Mouse (Mus musculus) cerebellum, postnatal 25 days (tissue): ENCODE results near the gene Hfe.

ENCODE experiments used
- DNase-seq, 2 experiments: peaks; one replicate each; pipeline ENCODE4 v3.0.0; 2021; ENCODE audit warnings: mixed read lengths in 2 of 2

Hfe gene

DNA sequence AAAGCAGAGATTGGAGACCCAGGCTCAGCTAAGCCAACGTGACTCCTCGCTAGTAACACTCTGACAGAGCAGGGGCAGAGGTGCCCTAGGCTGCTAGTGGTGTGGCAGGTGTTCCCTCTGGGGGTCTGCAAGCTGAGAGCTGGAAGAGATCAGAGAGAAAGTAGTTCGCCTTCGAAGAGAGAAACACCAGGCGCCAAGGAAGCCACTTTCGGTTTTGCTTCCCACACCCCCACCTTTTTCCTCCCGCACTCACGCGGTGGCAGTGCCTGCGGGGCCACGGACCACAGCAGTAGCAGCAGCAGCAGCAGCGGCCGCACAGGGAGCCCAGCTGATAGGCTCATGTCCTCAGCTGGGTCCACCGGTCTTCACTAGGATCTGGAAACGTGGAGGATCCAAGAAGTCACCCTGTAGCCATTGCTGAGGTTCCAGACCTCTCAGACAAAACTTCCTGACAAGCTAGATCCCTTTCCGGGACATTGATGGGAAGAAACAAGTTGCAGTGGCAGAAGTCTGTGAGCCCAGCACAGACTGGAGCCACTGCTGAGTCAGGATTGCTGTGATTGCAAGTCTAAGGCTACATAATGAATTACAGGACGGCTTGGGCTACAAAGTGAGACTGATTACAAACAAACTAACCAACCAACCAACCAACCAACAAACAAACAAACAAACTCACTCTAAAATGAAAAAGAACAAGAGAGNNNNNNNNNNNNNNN is at the start of gene Hfe:
Hfe (minus strand) TSS at position 481 of the 716 bp plus-strand sequence.
- DNase-seq: peak; percentile 23 to 24

DNA sequence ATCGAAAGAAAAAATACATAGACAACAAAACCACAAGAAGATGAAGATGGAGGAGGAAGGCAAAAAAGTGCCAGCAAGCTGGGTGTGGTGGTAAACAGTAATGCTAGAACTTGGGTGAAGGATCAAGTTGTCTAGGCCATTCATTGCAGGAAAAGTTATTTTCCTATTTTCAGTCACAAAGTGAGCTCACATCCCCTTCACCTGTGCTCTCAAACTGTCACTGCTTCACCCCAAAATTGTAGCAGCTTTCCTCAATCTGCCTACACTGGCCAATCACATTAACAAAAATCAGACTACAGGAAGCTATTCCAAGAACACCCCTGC is 49.2 kb upstream of the Hfe start:
- DNase-seq: no peak

DNA sequence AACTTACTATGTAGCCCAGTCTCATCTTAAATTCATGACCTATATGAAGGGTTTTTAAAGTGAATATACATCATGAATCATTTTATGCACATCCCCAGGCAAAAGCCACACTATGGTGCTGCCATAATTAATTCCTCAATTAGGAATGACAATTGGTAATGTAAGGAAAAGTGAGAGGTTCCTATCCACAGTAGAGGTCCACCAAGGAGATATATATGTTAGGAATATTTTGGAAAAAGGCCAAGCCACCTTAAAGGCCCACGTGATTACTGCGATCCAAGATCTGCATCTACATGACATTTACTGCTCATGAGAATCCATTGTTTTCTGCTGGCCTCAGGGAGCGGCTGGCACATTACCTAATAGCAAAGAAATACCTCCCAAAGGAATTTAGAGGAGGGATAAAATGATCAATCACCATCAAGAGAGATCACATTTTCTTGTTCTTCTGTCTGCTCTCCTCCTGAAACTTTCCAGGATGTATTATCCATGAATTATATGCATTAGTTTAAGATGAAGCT is 48.7 kb upstream of the Hfe start:
- no peak for DNase-seq

DNA sequence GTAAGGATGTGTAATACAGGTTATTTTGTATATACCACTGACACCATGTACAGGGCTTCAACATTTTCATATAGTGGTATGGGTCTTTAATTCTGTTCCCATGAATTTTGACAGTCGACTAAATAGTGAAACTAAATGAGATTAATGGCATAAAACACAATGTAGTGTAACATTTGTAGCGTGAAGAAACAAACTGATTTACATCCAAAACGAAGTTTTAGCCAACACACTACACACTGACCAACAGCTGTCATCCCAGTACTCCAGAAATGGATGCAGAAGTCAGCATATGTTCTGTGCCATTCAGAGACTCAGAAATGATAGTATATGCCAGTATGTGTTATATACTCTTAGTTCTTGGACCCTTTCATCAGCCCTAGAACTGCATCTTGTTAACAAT is 47.3 kb upstream of the Hfe start:
- DNase-seq: no peak

DNA sequence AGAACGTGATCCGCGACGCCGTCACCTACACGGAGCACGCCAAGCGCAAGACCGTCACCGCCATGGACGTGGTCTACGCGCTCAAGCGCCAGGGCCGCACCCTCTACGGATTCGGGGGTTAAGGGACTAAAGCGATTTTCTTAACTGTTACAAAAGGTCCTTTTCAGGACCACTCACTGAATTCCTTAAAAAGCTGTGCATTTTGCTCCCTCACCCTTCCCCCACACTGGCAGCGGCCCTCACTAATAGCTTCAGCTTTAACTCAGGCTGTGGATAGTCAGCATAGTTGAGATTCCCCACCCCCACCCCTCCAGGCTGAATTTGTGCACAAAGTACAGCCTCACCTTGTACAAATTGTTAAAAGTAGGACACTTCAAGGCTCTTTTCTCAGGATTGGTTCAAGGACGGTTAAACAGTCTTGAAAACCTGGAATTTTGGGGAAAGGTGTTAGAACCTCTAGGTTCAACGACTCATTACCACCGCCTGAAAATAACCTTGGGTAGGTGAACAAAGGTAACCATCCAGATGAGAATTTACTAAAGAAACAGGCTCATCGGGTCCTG is 46.6 kb upstream of the Hfe start:
- DNase-seq: peak in 1 of 2 experiments; percentile 16

DNA sequence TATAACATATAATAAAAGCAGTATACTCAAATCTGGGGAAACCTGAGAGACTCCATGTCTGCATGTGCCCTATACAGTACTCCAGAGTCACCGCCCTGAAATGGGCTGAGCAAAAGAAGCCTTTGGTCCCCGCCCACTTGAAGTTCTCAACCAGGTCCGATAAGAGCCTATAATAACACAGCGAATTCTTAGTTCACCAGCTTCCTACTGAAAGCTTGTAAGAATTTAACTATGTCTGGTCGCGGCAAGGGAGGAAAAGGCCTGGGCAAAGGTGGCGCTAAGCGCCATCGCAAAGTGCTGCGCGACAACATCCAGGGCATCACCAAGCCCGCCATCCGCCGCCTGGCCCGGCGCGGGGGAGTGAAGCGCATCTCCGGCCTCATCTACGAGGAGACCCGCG is 46.1 kb upstream of the Hfe start, which contains the start of gene Hist1h4b:
Hist1h4b (plus strand) TSS at position 224 of the 400 bp plus-strand sequence.
- peak; percentile 76 to 86 for DNase-seq

DNA sequence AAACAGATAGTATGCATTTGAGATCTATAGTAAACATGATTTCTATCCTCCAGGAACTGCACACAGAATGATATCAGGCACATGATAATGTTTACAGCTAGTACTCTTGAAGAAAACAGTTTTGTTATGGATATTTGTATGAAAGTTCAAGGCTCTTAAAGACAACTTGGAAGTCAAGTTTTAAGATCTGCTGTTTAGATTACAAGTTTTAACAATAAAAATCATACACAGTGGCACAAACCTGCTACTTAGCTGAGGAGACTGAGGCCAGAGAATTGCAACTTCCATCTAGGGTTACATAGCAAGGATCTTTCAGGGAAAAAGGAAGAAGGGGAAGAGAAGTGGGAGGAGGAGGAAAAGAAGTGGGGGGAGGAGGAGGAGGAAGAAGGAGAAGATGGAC is 44.3 kb upstream of the Hfe start:
- DNase-seq: no peak

DNA sequence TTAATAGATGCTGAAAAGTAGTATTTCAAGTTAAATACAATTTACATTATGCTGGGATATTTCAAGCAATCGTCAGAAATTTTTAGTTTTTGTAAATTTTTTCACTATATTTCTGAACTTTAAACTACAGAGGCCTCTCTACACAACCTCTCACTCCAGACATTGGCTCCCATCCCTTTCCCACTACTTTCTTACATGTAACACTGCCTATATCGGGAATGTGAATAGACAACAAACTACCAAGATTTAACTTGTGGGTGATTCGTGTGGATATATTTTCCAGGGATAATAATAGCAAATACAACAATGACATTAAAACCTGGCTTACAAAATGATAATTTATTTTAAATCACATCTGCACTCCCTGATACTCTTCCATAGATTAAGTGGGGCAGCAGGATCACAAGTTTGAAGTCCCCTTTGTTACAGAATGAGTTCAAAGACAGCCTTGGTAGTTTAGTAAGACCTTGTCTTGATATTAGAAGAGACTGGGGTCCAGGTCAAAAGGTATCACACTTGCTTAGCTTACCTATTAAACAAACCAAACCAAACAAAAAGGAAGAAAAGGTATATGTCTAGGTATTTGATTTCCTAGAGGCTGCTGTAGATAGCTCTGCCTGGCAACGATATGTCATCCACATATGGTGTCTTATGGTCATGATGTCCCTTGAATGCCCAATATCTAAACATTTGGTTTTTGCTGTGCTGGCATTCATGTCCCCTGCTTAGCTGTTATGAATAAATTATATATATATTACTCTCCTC is 42.8 kb upstream of the Hfe start:
- DNase-seq: no peak

DNA sequence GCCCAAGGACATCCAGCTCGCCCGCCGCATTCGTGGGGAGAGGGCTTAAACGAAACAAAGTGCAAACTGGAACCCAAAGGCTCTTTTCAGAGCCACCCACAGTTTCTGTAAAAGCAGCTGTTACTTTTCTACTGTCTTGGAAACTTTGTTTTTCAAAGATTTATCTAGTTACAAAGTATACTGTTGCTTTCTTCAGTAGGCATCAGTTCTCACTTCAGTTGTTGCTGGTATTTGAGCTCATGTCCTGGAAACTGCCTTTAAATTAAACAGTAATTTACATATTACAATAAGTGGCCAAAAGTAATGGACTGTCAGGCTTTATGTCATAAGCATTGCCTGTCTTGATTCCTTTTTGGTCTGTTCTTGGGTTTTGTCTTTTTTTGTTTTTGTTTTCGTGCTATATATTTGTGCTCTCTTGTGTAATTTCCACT is 42.1 kb upstream of the Hfe start:
- DNase-seq: no peak

DNA sequence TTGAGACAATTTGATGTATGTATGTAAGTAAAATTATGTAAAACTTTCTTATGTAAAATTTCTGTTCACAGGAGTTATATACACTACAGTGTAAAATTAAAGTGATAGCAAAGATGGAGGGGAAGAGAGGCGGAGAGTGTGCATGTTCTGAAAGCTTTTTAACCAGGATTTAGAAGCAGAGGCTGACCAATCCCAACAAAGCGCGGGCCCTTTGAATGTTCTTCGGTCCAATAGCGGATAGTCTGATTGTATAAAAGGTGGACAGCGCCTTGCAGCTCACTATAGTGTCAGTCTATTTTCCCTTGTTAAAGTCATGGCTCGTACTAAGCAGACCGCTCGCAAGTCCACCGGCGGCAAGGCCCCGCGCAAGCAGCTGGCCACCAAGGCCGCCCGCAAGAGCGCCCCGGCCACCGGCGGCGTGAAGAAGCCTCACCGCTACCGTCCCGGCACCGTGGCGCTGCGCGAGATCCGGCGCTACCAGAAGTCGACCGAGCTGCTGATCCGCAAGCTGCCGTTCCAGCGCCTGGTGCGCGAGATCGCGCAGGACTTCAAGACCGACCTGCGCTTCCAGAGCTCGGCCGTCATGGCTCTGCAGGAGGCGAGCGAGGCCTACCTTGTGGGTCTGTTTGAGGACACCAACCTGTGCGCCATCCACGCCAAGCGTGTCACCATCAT is 41.5 kb upstream of the Hfe start, which contains the start of gene Hist1h3b:
Hist1h3b (plus strand) TSS at position 201 of the 675 bp plus-strand sequence.
- DNase-seq: peak; percentile 75 to 89

DNA sequence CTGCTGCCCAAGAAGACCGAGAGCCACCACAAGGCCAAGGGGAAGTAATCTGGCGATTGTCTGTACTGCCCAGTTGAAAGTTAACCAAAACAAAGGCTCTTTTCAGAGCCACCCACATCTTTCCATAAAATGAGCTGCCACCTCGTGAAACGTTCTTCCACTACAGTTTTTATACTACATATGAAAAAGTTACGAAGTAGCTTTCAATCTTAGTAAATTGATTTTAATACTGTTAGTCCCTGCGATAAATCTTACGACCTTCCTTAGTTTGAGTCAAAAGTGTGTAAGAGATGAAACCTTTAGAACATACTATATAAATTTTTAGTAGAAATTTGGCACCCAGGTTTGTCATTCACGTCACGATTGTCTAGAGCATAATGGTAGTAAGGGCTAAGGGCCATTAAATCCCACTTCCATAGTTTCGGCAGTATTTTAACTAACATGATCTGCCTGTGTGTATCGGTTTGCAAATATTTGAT is 40.9 kb upstream of the Hfe start:
- DNase-seq: no peak

DNA sequence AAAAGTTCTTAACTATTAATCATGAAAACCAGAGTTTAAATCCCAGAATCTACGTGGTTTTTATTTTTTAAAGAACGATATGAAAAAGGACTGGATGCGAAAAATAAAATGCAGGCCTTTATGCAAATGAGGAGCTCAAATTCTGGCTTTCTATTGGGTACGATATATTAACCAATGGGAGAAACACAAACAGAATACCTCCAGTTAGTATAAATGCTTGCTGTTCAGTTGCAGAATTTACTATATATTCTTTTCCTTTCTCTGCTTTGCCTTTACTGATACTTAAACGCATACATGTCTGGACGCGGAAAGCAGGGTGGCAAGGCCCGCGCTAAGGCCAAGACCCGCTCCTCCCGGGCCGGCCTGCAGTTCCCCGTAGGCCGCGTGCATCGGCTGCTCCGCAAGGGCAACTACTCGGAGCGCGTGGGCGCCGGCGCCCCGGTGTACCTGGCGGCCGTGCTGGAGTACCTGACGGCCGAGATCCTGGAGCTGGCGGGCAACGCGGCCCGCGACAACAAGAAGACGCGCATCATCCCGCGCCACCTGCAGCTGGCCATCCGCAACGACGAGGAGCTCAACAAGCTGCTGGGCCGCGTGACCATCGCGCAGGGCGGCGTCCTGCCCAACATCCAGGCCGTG is 40.3 kb upstream of the Hfe start, which contains the start of gene Hist1h2ab:
Hist1h2ab (plus strand) TSS at position 288 of the 639 bp plus-strand sequence.
- DNase-seq: peak; percentile 53 to 68

DNA sequence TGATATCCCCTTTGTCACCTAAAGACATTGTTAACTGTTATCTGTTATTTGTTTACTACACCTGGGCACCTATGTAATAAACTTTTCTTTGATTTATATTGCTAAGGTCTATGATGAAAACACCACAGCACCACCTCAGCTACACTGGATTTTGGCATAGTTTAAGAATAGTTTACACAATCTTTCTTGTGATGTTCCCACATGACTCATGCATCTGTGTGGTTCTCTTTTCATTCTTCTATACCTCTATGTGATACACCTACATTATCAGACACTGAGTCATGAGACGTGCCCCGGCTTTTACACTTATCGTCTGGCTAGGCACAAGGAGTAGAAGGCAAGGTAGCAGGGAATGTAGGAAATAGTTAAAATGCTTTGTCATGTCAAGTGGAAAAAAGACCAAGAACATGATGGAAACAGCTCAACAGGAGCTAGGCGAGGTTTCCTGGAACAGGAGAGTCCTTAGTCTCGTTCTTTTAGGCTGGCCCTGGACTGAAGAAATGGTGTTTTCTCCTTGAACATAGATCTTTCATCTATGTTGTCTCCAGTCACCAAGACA is 39.0 kb upstream of the Hfe start:
- DNase-seq: no peak

DNA sequence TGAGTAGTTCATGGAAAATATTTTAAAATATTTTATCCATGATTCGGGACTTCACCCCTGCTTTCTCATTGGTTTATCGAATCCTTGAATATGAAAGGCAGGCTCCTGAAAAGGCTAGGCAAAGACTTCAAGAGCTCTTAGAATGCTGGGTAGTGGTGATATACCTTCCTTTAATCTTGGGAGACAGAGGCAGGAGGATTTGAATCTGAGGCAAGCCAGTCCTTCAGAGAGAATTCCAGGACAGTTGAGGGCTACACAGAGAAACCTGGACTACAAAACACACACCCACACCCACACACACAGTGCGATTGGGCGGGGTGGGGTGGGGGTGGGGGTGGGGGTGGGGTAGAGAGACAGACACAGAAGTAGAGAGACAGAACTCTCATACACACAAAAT is 37.2 kb upstream of the Hfe start:
- DNase-seq: no peak

DNA sequence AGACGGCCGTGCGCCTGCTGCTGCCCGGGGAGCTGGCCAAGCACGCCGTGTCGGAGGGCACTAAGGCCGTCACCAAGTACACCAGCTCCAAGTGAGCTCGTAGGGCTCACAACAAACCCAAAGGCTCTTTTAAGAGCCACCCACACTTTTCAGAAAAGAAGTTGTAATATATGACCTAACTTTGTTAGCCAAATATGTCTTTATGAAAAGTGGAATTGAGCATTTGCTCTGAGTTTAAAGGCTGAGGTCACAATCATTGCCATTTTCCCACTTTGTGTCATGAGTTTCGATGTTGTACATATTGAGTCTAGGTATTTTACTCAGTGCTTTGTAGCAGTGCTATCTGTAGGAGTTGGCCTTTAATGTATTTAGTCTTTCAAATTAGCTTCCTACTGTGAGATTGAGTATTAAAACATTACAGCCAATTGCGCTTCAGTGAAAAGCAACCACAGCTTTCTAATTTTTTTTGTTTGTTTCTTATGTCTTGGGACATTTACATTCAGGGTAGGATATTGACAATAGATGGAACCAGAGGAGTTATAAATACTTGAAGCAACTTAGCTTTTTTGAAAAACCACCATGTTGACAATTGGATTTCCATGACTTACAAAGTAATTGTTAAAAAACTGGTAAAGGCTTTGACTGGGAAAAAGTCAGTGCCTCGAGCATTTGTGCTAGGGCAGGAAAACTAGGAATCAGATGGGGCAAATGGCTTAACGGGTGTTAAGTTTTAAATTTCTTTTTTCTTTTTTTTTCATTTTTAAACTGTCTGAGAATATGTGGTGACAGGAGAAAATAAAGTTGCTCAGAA is 36.6 kb upstream of the Hfe start:
- peak in 1 of 2 experiments; percentile 17 for DNase-seq

DNA sequence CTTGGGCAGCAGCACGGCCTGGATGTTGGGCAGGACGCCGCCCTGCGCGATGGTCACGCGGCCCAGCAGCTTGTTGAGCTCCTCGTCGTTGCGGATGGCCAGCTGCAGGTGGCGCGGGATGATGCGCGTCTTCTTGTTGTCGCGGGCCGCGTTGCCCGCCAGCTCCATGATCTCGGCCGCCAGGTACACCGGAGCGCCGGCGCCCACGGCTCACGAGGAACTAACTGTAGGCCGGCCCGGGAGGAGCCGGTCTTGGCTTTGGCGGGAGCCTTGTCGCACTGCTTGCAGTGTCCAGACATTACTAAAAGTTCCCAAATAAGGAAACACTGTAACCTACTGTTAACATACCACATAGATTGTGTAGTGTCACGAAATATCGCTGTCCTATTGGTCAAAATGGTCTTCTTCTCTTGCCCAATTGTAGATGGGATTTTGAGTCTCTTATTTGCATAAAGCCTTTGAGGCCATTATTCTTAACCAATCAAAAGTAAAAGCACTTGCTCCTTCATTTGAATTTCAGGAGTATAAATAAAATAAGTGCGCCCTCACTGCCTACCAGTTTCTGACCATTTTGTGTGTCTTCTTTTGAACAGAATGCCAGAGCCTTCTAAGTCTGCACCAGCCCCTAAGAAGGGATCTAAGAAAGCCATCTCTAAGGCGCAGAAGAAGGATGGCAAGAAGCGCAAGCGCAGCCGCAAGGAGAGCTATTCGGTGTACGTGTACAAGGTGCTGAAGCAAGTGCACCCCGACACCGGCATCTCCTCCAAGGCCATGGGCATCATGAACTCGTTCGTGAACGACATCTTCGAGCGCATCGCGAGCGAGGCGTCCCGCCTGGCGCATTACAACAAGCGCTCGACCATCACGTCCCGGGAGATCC is 35.8 kb upstream of the Hfe start, which contains the start of gene Hist1h2bb:
Hist1h2bb (plus strand) TSS at position 534 of the 880 bp plus-strand sequence.
- peak; percentile 71 to 83 for DNase-seq

DNA sequence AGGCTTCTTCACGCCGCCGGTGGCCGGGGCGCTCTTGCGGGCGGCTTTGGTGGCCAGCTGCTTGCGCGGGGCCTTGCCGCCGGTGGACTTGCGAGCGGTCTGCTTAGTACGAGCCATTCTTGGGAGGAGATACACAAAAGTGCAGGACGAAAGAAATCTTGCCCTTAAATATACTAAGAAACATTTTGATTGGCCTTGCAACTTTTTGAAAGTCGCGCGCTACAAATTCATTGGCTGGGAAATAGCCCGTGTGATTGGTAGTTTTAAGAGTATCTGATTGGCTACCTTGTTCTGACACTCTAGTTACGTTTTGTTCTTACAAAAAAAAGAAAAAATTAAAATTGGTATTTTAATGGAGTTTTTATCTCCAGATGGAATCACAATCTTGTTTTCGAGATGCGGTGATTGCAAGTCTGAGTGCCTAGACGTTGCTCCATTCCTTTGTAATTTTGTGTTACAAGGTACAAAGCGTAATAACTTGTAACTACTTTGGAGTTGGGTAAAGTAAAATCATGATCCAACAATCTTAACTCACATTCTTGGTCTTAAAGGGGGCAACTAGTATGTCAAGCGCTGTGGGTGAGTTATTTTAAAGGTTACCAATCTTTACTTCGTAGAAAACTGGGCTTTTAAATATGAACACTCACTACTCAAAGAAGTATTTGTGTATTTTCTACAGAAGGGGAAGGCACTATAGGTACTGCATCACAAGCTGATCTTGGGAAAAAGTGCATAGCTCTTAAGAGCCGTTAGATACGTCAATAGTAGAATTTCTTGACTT is 34.9 kb upstream of the Hfe start, which contains the start of gene Hist1h3c:
Hist1h3c (minus strand) TSS at position 222 of the 781 bp plus-strand sequence.
- DNase-seq: peak; percentile 84 to 89

DNA sequence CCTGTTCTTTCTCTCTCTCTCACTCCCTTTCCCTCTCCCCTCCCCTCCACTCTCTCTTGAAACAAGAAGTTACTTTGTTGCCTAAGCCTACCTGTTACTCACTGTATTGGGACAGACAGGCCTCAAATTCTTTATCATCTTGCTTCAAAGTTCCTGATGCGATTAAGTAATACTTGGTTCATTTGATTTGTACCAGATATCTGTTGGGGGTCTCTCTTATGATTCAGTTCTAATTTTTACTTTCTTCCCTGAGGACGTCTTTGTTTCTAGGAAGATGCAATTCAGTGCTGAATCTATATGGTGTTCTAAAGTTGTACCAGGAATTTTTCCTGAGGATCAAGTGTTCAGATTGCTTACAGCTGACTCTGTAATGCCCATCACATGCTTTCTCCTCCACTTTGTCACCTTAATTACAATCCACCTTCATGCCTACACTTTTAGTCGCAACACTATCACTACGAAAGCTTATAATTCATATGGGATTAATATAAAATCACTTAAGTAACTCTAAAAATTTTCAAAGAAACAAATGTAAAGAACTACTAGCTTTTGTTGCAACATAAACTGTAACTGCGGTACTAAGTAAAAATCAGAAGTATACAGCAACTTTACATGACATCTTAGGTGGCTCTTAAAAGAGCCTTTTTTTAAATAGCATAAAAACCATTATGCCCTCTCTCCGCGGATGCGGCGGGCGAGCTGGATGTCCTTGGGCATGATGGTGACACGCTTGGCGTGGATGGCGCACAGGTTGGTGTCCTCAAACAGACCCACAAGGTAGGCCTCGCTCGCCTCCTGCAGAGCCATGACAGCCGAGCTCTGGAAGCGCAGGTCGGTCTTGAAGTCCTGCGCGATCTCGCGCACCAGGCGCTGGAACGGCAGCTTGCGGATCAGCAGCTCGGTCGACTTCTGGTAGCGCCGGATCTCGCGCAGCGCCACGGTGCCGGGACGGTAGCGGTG is 34.0 kb upstream of the Hfe start:
- DNase-seq: no peak
